ENCODE assay signal across 9 mouse cellular contexts in genomic region chr9:109892651-109893250, GRCm38 (mm10). TPM values are rescaled to one million over a fixed set of nuclear protein-coding genes. Genes with fewer than 3 reads are reported as not detected.
A peak's percentile ranks its signal among the peaks of the same experiment; 100 is the strongest.
DNase-seq lines count a peak whose midpoint lies in the region; ATAC-seq and TF ChIP-seq lines count a peak whose summit lies in the region.
"Had no signal": no experiment of that assay in that cellular context is flagged by ENCODE, and none has a peak within 500 bp of the region (broad histone marks: within the 10 kb centered on the region; RNA-seq: fewer than 3 reads in every experiment).

No protein-coding gene starts in this region.

- H3K9me3 ChIP-seq in CH12.LX (replicated peaks; ENCODE audit: low read length), result no peaks in the 10 kb centered on the region
- H3K9me3 ChIP-seq in liver, postnatal 0 days (ENCODE audit: low read length), result no peaks in the 10 kb centered on the region
- H3K9me3 ChIP-seq: limb, embryonic 15.5 days had no signal

- dilution Hi-C loops in CH12.LX (cut with MboI; ENCODE audit: extremely low pct_ligation_motif_present, extremely low pct_unique_long_range_greater_than_20kb, low sequenced_read_pairs), result no loop called here

- H3K27me3 ChIP-seq in CH12.LX (replicated peaks), result no peaks in the 10 kb centered on the region
- no peaks in the 10 kb centered on the region for H3K27me3 ChIP-seq in liver, postnatal 0 days (ENCODE audit: insufficient read depth, low read length)
- H3K27me3 ChIP-seq: limb, embryonic 15.5 days had no signal

- peak; percentile 59 for ATAC-seq in activated CD4-positive, CD25-positive, alpha-beta regulatory T cell, adult 4 months
- ATAC-seq in liver, postnatal 0 days, result no peak

- peaks cover 68 to 94% of the 10 kb centered on the region in 2 experiments for H3K36me3 ChIP-seq in CH12.LX (replicated peaks in 1 of 2; ENCODE audit: control insufficient read depth in 1 of 2, insufficient read depth in 1 of 2, low read length in 1 of 2)
- peaks cover 60% of the 10 kb centered on the region for H3K36me3 ChIP-seq in liver, postnatal 0 days (replicated peaks; ENCODE audit: insufficient read depth, low read length)

- H3K4me3 ChIP-seq in CH12.LX (replicated peaks in 1 of 3; ENCODE audit: low read depth in 2 of 3, low read length in 2 of 3, poor library complexity in 1 of 3), result no peak overlapping the region
- no peak overlapping the region for H3K4me3 ChIP-seq in liver, postnatal 0 days (ENCODE audit: low read depth, low read length)
- H3K4me3 ChIP-seq: limb, embryonic 15.5 days had no signal

- WGBS in liver, postnatal 0 days (ENCODE audit: insufficient replicate concordance), result 61% methylated on average over 5 of the region's 5 CpGs

- TF ChIP-seq EP300 in CH12.LX (IDR thresholded peaks at IDR 0.05; ENCODE audit: low read length), result no peak
- TF ChIP-seq EP300 in liver, postnatal 0 days (IDR thresholded peaks at IDR 0.05; ENCODE audit: low read depth), result no peak

- peak; percentile 78 for TF ChIP-seq RAD21 in CH12.LX (IDR thresholded peaks at IDR 0.05; ENCODE audit: low read depth, low read length)

- no peak for TF ChIP-seq POLR2A in CH12.LX (IDR thresholded peaks at IDR 0.05; ENCODE audit: low read depth, low read length)

- H3K79me2 ChIP-seq in CH12.LX (replicated peaks; ENCODE audit: control insufficient read depth, extremely low read depth, insufficient read depth, poor library complexity, severe bottlenecking), result no peaks in the 10 kb centered on the region

- peak; percentile 81 to 83 for TF ChIP-seq CTCF in CH12.LX (conservative IDR thresholded peaks at IDR 0.05 in 1 of 2, IDR thresholded peaks at IDR 0.05 in 1 of 2; ENCODE audit: low read depth in 2 of 2, low read length in 2 of 2)
- peak; percentile 83 for TF ChIP-seq CTCF in liver, postnatal 0 days (IDR thresholded peaks at IDR 0.05; ENCODE audit: low read depth)

- no peak overlapping the region for H3K9ac ChIP-seq in CH12.LX (ENCODE audit: insufficient read depth, low read depth)
- H3K9ac ChIP-seq in liver, postnatal 0 days (replicated peaks), result no peak overlapping the region
- H3K9ac ChIP-seq: limb, embryonic 15.5 days had no signal

- in situ Hi-C loops in CH12.LX (cut with MboI; ENCODE audit: low pct_ligation_motif_present, low pct_unique_long_range_greater_than_20kb, low sequenced_read_pairs), result loop anchor here (5.0 to 10.0 kb wide), 2 partner anchors 180 to 392 kb away; no protein-coding TSS in a partner anchor

- no peak overlapping the region for H3K27ac ChIP-seq in CH12.LX (ENCODE audit: insufficient read depth, low read depth)
- no peak overlapping the region for H3K27ac ChIP-seq in liver, postnatal 0 days (ENCODE audit: low read depth)
- H3K27ac ChIP-seq: limb, embryonic 15.5 days had no signal

- 0 out of 4 replicates have a peak, but pooled peaks cover 0 to 3% of the 10 kb centered on the region in 2 experiments for H3K4me1 ChIP-seq in CH12.LX (ENCODE audit: control insufficient read depth in 1 of 2, insufficient read depth in 2 of 2)
- H3K4me1 ChIP-seq in liver, postnatal 0 days (ENCODE audit: insufficient read depth), result peaks cover 4% of the 10 kb centered on the region

- H3K4me2 ChIP-seq in CH12.LX (ENCODE audit: insufficient read depth, low read depth, poor library complexity, severe bottlenecking), result no peak overlapping the region
- H3K4me2 ChIP-seq in liver, postnatal 0 days (ENCODE audit: low read depth, low read length), result no peak overlapping the region
- H3K4me2 ChIP-seq: limb, embryonic 15.5 days had no signal

- peak; percentile 73 for DNase-seq in CH12.LX (ENCODE audit: extremely low read depth)
- DNase-seq in cerebellum, postnatal 25 days, result peak; percentile 83 to 90
- DNase-seq in gastrocnemius, adult 18-20 months (ENCODE audit: low spot score), result peak; percentile 87
- DNase-seq in kidney, postnatal 14 days, result peak; percentile 78
- DNase-seq in liver, postnatal 0 days, result peak; percentile 86
- peak; percentile 68 for DNase-seq in right cerebral cortex, adult 18-20 months
- peak; percentile 77 for DNase-seq in urinary bladder, postnatal 14 days (ENCODE audit: low spot score)

TF ChIP-seq in CH12.LX, 34 proteins besides CTCF, POLR2A, EP300 and RAD21:
- TF ChIP-seq TCF12 (IDR thresholded peaks at IDR 0.05; ENCODE audit: low read depth, low read length), result no peak
- peak; percentile 57 for TF ChIP-seq SMC3 (IDR thresholded peaks at IDR 0.05; ENCODE audit: low read depth, low read length)
- no peak for TF ChIP-seq JUND (conservative IDR thresholded peaks at IDR 0.05; ENCODE audit: low read depth, low read length)
- peak; percentile 83 for TF ChIP-seq ZNF384 (IDR thresholded peaks at IDR 0.05; ENCODE audit: low read depth, low read length)
- no peak for TF ChIP-seq PAX5 (IDR thresholded peaks at IDR 0.05; ENCODE audit: low read length)
- no peak for TF ChIP-seq ELF1 (IDR thresholded peaks at IDR 0.05; ENCODE audit: low read depth, low read length)
- TF ChIP-seq MXI1 (IDR thresholded peaks at IDR 0.05; ENCODE audit: low read depth, low read length), result no peak

RNA-seq across cellular contexts. Expression of gene Cdc25a, which starts 17.4 kb away (rescaled TPM):
- total RNA-seq in CH12.LX (2012; rRNA removed) (32.4 and 54.6 TPM in 2 replicates), CH12.LX (2014; rRNA removed) (32.2 and 32.6 TPM in 2 replicates)
- 74.9 TPM in 2 replicates for polyA plus RNA-seq in CH12.LX (2012; ENCODE audit: insufficient read length, low read depth)
- 1 to 10 TPM; 7.1 to 7.7 TPM for polyA plus RNA-seq in activated CD4-positive, CD25-positive, alpha-beta regulatory T cell, adult 4 months (2017; shearing (Covaris generic))
- total RNA-seq in gastrocnemius, adult 18-20 months (2021), result 1 to 10 TPM; 3.9 to 4.7 TPM
- 7.5 and 7.8 TPM in 2 replicates for polyA plus RNA-seq in liver, postnatal 0 days (2015; fragmentation: Nextera tagmentation; extraction: Ambion mirVana)

RNA-seq across cellular contexts. Expression of gene Map4, which starts 38.5 kb away (rescaled TPM):
- total RNA-seq in CH12.LX (2012; rRNA removed) (23.1 and 28.9 TPM in 2 replicates), CH12.LX (2014; rRNA removed) (13.8 and 14.4 TPM in 2 replicates)
- 40.6 and 45.8 TPM in 2 replicates for polyA plus RNA-seq in CH12.LX (2012; ENCODE audit: insufficient read length, low read depth)
- polyA plus RNA-seq in activated CD4-positive, CD25-positive, alpha-beta regulatory T cell, adult 4 months (2017; shearing (Covaris generic)), result 10 to 100 TPM; 40.8 to 42.7 TPM
- total RNA-seq in gastrocnemius, adult 18-20 months (2021), result 100 to 1,000 TPM; 514 to 562 TPM
- 6.3 and 7.7 TPM in 2 replicates for polyA plus RNA-seq in liver, postnatal 0 days (2015; fragmentation: Nextera tagmentation; extraction: Ambion mirVana)

RNA-seq across cellular contexts. Expression of gene Camp, which starts 43.3 kb away (rescaled TPM):
- total RNA-seq in CH12.LX (2012; rRNA removed) (not detected in 2 replicates), CH12.LX (2014; rRNA removed) (not detected in 2 replicates)
- polyA plus RNA-seq in CH12.LX (2012; ENCODE audit: insufficient read length, low read depth), result not detected in 2 replicates
- polyA plus RNA-seq in activated CD4-positive, CD25-positive, alpha-beta regulatory T cell, adult 4 months (2017; shearing (Covaris generic)), result not detected
- not detected for total RNA-seq in gastrocnemius, adult 18-20 months (2021)
- polyA plus RNA-seq in liver, postnatal 0 days (2015; fragmentation: Nextera tagmentation; extraction: Ambion mirVana), result 659 and 684 TPM in 2 replicates

Comparison
In these comparisons a context has a peak if more than half of its experiments do, and no peak if none do; other contexts are left out.
1. RNA of gene Camp, which starts 43.3 kb away (polyA plus RNA-seq): 659 to 684 TPM in liver, postnatal 0 days; not detected in activated CD4-positive, CD25-positive, alpha-beta regulatory T cell, adult 4 months and not detected in CH12.LX; every median in the first group is over 100 times any median in the second.
2. Peak in every context shown above with its lines, with median percentiles within 50 percentile points of each other: DNase-seq.